Mouse (Mus musculus): Measurements from ENCODE around the gene Gpr21. TPM values are rescaled to one million over a fixed set of nuclear protein-coding genes. Genes with fewer than 3 reads are reported as not detected.

Gene Gpr21
- total RNA-seq, 2 experiments from 2014 or later: 3.4 to 4.9 TPM

- peak in 1 of 2 experiments; percentile 42 for DNase-seq (ENCODE audit: low spot score in 2 of 2)
These were observed 53.8 kb downstream of the Gpr21 start for GRCm38 (mm10) chr2:37569888-37570287.

Other genes with a start within 250 kb of the Gpr21 start
- not detected for gene Olfr368, start 189.8 kb upstream of the Gpr21 start, total RNA-seq (2021)
- 10 to 100 TPM; 28.7 to 32.9 TPM for gene Pdcl, start 157.0 kb upstream of the Gpr21 start, total RNA-seq (2021)
- 10 to 100 TPM; 82.3 to 87.9 TPM for gene Rc3h2, start 93.4 kb upstream of the Gpr21 start, total RNA-seq (2021)
- gene Zbtb26, start 73.2 kb upstream of the Gpr21 start, total RNA-seq (2021): 1 to 10 TPM; 8.6 to 8.9 TPM
- 10 to 100 TPM; 13.2 to 14.5 TPM for gene Zbtb6, start 73.2 kb upstream of the Gpr21 start, total RNA-seq (2021)
- 10 to 100 TPM; 84.8 to 91.7 TPM for gene Rabgap1, start 73.1 kb upstream of the Gpr21 start, total RNA-seq (2021)
- gene Strbp, start 187.5 kb downstream of the Gpr21 start, total RNA-seq (2021): 100 to 1,000 TPM; 147 to 161 TPM

Data from layer of hippocampus, postnatal 14 days (tissue).